Mouse (Mus musculus): ENCODE measurements around the gene Lcn9.

Lcn9 gene

DNA sequence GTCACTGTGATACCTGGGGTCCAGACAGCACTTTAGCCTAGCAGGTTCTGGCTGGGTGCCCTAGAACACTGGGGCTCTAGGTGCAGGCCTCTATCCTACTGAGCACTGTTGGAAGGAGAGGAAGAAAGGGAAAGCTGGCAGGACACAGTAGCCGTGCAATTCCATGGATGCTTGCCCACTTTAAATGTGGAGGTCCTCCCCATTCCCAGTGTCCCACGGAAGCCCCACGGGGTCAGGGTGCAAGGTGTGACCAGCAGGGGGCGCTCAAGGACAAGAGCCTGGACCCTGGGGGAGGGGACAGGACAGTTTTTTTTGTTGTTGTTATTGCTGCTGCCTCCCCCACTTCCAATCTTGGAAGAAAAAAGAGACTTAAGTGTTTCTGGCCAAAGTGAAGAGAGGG is 27.4 kb downstream of the Lcn9 start:
- DNase-seq (ENCODE audit: low spot score in 2 of 2): peak; percentile 17 to 19

DNA sequence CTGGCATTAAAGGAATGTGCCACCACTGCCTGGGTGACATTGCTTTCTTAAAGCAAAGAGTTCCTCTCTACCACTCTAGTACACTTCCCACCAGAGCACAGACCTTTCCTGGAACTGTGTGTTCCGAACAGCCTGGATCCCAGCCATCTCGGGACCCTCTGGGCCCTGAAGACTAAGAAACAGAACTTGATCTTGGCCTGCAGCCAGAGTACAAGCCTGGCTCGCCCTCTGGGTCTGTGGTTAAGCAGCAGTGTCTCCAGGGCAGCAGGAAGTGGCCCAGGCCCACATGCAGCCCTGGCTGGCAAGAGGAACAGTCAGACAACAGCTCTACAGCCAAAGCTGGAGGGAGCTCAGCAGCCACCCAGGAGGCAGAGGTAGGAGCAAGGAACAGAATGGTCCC is 29.7 kb downstream of the Lcn9 start:
- DNase-seq (ENCODE audit: low spot score in 2 of 2): peak; percentile 25 to 49

DNA sequence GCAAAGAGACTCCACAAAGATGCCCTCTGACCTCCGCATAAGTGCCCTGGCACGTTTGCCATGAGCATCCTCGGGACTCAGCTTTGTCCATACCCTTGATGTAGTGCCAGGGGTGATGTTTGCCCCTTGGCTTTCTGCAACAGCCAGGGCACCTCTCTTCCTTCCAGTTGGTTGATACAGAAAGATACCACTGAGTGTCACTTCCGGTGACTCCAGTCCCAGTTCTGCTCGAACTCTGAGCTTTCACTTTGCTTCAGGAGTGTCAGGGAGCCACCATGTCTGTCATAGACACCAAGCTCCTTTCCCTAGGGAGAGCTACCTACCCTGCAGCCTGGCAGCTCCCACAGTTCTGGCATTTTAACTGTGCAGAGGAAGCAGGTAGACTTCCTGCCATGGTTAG is 31.0 kb downstream of the Lcn9 start:
- DNase-seq (ENCODE audit: low spot score in 2 of 2): no peak

DNA sequence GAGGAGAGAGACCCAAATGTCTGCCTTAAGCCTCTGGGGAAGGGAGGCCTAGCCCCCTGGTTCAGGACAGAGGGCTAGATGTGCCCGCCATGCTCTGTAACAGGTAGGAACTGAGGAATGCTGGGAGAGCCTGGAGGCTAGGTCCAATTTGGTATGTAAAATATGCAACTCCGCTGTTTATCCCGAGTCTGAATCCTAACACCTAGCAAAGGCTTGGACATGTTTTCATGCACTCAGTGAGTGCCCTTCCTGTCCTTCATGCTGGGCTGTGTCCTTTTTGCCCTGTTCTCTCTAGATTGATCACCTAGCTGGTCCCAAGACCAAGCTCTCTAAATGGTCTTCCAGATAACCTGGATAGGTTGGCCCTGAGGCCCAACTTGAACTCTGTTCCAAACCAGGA is 36.9 kb downstream of the Lcn9 start:
- DNase-seq (ENCODE audit: low spot score in 2 of 2): no peak

DNA sequence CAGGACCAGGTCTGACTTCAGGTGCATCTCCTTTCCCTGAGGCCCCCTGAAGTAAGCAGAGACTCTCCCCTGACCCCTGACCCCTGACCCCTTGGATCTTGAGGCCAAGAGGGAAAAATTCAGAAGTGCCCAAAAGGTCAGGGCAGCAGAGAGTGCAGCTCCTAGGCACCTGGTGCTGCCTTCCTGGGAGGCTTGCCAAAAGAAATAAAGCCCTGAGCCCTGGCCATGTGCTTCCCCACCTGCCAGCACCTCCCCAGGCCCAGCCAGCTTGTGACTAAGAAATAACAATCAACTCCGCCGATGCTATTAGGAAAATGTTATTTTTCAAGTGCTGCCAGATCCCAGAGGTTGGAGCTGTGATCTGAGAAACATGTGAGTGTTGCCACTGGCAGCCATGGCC is 39.1 kb downstream of the Lcn9 start:
- no peak for DNase-seq (ENCODE audit: low spot score in 2 of 2)

- no peak for DNase-seq (ENCODE audit: low spot score in 2 of 2)
Measured at GRCm38 (mm10) chr2:25862696-25863270, 39.8 kb downstream of the Lcn9 start.

GRCm38 (mm10) chr2:25863337-25864131 is 40.6 kb downstream of the Lcn9 start, which contains the start of gene Kcnt1:
TSS of gene Kcnt1 (plus strand) at chr2:25863734.
- DNase-seq (ENCODE audit: low spot score in 2 of 2): no peak

DNA sequence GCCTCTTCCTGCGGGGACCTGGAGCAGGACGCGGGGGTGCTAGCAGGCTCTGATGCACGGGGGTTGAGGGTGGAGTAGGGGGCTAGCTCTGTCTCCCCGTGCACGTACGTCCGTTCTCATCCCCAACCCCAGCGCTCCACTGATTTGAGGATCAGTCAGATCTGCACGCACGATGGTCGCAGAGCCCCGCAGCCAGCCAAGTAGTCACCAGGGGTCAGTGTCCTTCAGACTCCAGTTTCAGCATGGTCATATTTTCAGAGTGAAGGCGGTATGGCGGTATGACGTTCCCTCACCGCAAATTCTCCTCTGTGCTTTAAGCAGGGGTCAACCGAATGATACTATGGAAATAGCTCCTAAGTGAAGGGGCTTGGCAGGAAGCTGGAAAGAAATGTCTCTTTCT is 41.3 kb downstream of the Lcn9 start:
- DNase-seq (ENCODE audit: low spot score in 2 of 2): no peak

DNA sequence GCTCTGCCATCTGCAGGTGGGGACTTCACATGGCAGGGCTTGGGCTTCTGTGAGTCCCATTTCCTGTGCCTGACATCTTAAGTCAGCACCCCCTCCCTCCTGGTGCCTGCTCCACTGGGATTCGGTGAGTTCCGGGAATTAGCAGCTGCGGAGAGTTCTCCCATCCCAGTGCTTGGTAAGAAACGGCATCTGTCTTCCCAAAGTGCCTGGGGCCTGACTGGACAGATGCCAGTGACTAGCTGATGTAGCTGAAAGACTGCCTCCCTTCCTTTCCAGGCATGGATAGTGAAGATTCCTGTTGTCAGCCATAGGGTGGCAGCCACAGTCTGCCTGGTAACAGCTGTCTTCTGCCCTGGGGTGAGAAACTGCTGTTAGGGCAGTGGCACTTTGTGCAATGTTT is 42.5 kb downstream of the Lcn9 start:
- no peak for DNase-seq (ENCODE audit: low spot score in 2 of 2)

DNA sequence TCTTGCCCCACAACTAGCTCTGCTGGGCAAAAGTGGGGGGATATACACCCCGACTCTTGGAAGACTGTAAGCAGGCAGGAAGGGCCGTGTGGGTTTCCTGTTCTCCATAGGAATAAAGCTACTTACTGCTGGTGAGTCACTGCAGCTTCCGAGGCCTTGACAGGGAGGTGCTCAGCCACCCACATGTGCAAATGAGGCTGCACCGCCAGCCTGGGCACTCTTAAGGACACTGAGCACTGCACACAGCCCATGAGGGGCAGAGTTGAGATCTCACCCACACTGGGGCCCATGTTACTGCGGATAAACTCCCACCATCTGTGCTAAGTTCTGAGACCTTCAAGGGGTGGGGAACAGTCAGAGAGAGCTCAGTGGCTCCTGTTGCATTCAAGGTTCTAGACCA is 43.7 kb downstream of the Lcn9 start:
- DNase-seq (ENCODE audit: low spot score in 2 of 2): no peak

Measured in heart, adult 9 months (tissue).